Mouse (Mus musculus) lung, postnatal 36 days (tissue): ENCODE results near the gene Rbpjl.

Source experiments
- DNase-seq: peaks from one replicate; pipeline ENCODE4 v3.0.0; 2022; ENCODE audit warnings: mixed read lengths

Gene Rbpjl

DNA sequence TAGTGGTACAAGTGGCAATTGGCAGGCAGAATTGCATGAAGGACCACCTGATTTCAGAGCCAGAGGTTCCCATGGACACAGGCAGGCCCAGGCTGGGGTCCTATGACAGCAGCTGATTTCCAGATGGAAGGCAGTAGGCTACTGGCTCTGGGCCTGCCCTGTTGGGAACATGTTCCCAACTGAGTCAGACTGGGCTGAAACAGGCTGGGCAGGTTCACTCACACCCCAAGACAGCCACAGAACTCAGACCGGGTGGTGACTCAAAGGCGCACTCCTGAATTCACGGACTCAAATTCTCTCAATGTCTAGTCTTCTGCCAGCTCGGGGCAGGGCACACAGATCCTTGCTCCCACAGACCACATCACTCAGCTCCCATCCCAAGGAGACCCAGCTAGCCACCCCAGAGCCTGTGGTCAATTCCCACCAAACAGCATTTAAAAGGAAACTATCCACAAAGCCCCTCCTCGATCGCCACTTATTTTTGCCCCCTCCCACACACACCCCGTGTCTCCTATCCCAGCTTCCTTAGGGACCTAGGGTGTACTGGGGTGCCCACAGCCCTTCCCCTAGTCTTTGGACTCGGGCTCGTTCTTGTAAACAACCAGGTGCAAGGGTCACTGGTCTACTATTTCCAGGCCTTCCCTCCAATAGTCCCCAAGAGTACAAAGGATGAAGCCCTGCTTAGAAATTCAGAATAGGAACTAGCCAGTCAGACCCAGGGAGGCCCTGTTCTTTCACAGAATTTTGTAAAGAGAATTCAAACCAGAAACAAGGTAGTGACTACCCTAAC lies 28.9 kb downstream of the Rbpjl start:
- DNase-seq = peak; percentile 75

GRCm38 (mm10) chr2:164432541-164433191 lies 29.7 kb downstream of the Rbpjl start:
- DNase-seq = peak; percentile 53

GRCm38 (mm10) chr2:164433278-164433895 lies 30.4 kb downstream of the Rbpjl start:
- DNase-seq = no peak

DNA sequence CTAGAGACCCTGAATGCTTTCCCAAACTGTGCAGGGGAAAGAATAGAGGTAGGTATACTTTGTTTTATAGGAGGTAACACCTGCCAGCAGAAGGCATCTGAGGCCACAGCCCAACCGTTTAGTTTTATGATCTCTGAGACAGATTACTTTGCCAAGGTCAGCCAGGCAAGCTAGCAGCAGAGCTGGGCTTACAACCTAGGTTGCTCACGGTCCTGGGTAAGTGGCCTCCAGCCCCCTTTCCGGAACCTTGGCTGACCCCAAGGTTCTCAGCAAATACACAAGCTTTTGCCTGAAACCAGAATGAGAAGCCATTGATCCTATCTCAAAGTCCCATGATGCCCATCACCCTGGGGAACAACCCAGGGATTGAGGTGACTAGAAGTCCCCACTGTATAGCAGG lies 31.7 kb downstream of the Rbpjl start:
- no peak for DNase-seq

- DNase-seq = peak; percentile 68
These were observed 32.5 kb downstream of the Rbpjl start for GRCm38 (mm10) chr2:164435216-164436090.

DNA sequence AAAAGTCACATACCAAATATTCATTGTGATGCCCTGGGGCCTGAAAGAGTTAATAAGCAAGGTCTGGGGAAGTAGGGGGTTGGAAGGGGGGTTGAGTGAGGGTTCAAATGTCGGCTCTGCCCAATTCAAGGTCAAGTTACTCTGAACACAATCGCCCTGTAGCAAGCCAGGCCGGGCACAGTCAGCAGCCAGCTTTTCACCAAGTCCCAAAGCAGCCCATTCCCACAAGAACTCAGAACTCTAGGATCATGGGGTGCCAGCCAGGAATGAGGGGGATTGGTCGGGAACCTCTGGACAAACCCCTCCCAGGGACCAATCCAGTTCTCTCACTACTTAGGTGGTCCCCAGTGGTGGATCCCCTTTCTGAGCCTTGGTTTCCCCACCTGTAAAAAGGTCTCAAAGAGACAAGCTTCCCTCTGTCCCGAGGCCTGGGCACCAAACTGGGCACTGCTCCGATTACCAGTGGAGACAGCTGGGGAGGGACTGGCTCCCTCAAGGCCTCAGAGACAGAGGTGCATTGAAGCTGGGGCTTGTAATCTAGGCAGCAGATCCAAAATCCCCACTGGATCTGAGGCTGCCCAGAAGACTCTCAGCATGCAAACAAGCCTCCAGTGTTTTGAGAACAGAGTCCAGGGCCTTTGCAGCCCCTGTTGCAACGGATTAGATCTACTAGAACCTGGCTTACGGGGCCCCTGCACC lies 33.4 kb downstream of the Rbpjl start:
- no peak for DNase-seq

GRCm38 (mm10) chr2:164436961-164437360 lies 34.0 kb downstream of the Rbpjl start:
- DNase-seq = peak; percentile 66

GRCm38 (mm10) chr2:164437710-164438109 lies 34.8 kb downstream of the Rbpjl start:
- no peak for DNase-seq

DNA sequence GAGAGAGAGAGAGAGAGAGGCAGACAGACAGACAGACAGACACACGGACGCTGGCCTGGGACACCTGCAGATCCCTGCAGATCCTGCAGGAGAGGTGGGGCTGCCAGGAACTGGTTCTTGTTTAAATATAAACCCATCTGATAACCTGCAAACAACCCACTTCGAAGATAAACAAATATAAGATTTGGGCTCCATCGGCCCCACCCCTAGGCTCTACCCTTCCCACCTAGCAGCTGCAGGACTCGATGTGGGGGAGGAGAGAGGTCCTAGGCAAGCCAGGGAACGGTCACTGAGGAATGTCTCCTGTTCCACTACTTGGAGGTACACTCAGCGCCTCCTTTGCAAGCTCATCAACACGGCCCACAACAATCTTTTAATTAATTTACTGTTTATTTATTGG lies 35.3 kb downstream of the Rbpjl start:
- DNase-seq = no peak

GRCm38 (mm10) chr2:164439001-164439421 lies 36.1 kb downstream of the Rbpjl start:
- DNase-seq = no peak

GRCm38 (mm10) chr2:164440314-164440713 lies 37.4 kb downstream of the Rbpjl start:
- peak; percentile 84 for DNase-seq

GRCm38 (mm10) chr2:164441155-164441554 lies 38.2 kb downstream of the Rbpjl start:
- peak; percentile 51 for DNase-seq

- no peak for DNase-seq
These were observed 38.8 kb downstream of the Rbpjl start for GRCm38 (mm10) chr2:164441731-164442130.

GRCm38 (mm10) chr2:164442315-164443050 lies 39.5 kb downstream of the Rbpjl start:
- DNase-seq = peak; percentile 65

DNA sequence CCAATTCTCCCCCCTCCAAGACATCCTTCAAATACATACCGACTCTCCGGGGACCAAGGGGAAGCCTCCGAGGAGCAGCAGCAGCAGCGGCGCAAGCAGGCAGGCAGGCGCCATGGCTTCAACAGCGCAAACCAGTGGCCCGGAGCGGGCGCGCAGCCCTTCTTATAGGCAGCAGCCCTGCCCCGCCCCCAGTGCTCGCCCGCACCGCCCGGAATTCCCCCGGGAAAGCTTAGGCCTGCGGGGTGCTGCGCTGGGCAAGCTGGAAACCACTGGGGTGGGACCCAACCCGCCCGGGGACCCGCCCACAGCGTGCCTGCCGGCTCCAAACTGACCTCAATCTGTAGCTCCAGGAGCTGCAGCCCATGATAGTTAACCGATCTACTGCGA lies 40.1 kb downstream of the Rbpjl start:
- peak; percentile 92 for DNase-seq

DNA sequence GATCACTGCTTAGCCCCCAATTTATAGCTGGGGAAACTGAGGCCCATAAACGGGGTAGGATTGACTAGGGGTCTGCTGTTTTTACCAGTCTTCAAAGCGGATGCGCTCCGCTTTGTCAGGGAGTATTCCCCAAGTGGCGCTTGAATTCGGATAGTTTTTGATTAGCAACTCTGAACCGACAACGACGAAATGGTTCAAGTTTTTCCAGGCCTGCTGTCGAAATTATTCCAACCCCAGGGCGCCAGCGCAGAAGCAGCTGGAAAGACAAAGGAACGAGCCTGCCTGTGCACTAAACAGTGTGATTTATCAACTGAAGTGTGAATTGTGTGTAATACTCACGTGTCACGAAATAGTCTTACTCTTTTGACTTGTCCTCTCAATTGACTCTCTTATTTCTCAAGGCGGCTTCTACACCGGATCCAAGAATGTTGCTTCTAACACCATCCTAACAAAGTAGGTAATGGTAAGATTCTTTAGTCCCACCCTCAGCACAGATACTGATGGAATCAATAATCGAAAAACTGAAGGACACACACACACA lies 40.6 kb downstream of the Rbpjl start, which contains the start of gene Sdc4:
Sdc4 (minus strand) TSS at position 428 of the 541 bp plus-strand sequence.
- peak; percentile 46 for DNase-seq

GRCm38 (mm10) chr2:164444701-164445100 lies 41.8 kb downstream of the Rbpjl start:
- no peak for DNase-seq

DNA sequence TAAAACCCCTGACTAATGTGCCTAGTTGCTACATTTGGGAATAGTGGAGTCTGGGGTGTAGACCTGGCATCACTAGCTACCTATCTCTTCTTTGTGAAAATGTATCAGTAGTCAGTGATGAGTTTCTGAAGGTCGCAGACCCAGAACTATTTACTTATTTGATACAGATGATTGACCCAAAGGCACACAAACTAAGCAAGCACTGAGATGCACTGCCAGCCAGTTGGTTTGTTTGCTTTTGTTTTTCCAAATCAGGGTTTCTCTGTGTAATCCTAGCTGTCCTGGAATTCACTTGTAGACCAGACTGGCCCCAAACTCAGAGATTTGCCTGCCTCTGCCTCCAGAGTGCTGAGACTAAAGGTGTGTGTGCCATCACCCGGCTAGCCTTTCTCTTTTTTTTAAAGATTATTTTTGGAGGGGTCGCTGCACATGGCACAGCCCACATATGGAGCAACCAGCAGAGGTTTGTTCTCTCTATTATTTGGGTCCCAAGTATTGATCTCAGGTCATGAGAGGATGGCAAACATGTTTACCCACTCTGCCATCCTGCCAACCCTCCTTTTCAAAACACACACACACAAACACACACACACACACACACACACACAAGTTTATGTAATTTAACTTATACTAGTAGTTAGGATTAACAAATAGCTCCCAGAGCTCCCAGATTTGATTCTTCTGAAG lies 42.6 kb downstream of the Rbpjl start:
- DNase-seq = no peak

DNA sequence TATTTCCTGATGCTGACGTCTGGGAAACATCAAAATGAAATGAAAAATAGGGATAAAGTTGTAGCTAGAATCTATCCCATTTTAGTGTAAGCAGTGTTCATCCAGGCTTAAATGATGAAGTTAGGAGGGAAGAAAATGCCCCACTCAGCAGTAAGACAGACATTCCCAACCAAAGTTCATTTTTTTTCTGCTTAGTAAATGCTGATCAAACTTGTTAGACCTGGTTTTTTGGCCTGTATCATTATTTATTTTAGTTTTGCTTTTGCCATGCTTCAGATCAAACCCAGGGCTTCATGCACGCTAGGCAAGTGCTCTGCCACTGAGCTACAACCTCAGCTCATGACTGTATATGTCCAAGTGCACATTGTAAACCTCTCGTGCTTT lies 43.1 kb downstream of the Rbpjl start:
- DNase-seq = no peak

DNA sequence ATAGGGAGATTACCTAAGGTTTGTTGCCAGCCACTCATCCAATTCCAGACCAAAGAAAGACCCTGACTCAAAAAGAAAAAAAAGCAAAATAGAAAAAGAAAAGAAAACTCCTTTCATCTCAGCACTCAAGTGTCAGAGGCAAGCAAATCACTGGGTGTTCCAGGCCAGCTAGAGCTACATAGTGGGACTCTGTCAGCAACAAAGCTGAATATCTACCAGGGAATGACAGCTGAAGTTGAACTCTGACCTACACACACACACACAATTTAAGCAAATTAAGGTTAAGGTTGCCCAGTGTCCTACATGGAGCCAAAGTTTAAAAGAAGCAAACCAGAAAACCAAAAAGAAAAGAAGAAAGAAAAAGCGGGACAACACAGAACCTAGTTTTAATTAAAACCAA lies 45.2 kb downstream of the Rbpjl start:
- DNase-seq = no peak

- no peak for DNase-seq
These were observed 46.0 kb downstream of the Rbpjl start for GRCm38 (mm10) chr2:164448921-164449320.
